Comparison of ENCODE assay signal across 15 mouse cellular contexts in the genomic region with DNA sequence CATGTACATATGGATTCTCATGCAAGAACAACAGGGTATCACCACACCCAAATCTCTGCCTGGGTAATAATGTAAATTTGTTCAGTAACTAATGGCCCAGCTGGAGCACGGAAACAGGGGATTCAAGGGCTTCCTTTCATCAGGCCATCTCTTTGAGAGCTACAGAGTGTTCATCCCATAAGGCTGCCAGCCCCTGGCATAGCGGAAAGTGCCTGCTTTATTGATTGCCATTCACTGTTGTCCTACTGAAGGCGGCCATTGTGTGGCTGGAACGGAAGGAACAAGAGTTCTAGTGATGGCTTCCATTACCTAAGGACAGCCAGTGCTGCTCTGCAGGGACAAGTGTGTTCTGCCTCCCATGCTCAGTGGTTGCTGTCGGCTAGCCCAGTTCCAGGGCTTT.
A peak's percentile ranks its signal among the peaks of the same experiment; 100 is the strongest.
DNase-seq lines count a peak whose midpoint lies in the region; ATAC-seq and TF ChIP-seq lines count a peak whose summit lies in the region.
"Had no signal": no experiment of that assay in that cellular context is flagged by ENCODE, and none has a peak within 500 bp of the region (broad histone marks: within the 10 kb centered on the region; RNA-seq: fewer than 3 reads in every experiment).

No protein-coding gene starts in this region.

- intact Hi-C loops in left cerebral cortex, adult 2 months (cut with DNase I), result loop anchor here (2.0 kb wide), 1 partner anchor 139 kb away; no protein-coding TSS in a partner anchor

- WGBS in forebrain, postnatal 0 days, result 42% methylated on average over 5 of the region's 5 CpGs
- 51% methylated on average over 5 of the region's 5 CpGs for WGBS in forebrain, embryonic 15.5 days
- WGBS in kidney, adult 2 months, result 96% methylated on average over 5 of the region's 5 CpGs

- no peak overlapping the region for H3K4me3 ChIP-seq in forebrain, postnatal 0 days (ENCODE audit: low read depth, low read length)
- no peak overlapping the region for H3K4me3 ChIP-seq in forebrain, embryonic 15.5 days
- no peak overlapping the region for H3K4me3 ChIP-seq in left cerebral cortex, adult 2 months
- H3K4me3 ChIP-seq in kidney, adult 2 months (ENCODE audit: insufficient read depth, low read depth, low read length), result no peak overlapping the region
- H3K4me3 ChIP-seq: embryonic facial prominence, embryonic 15.5 days; megakaryocyte, embryonic 14.5 days; neural tube, embryonic 12.5 days had no signal

- no peak overlapping the region for H3K9ac ChIP-seq in forebrain, postnatal 0 days
- no peak overlapping the region for H3K9ac ChIP-seq in forebrain, embryonic 15.5 days (replicated peaks)
- H3K9ac ChIP-seq: embryonic facial prominence, embryonic 15.5 days; neural tube, embryonic 12.5 days had no signal

- H3K4me1 ChIP-seq in forebrain, postnatal 0 days (ENCODE audit: insufficient read depth), result 0 out of 2 replicates have a peak, but pooled peaks cover 3% of the 10 kb centered on the region
- peaks cover 24% of the 10 kb centered on the region for H3K4me1 ChIP-seq in forebrain, embryonic 15.5 days
- H3K4me1 ChIP-seq in kidney, adult 2 months (ENCODE audit: control insufficient read depth, insufficient read depth, low read length), result no peaks in the 10 kb centered on the region
- H3K4me1 ChIP-seq: megakaryocyte, embryonic 14.5 days had no signal

- no peak overlapping the region for H3K27ac ChIP-seq in forebrain, postnatal 0 days (ENCODE audit: low read depth, low read length)
- no peak overlapping the region for H3K27ac ChIP-seq in forebrain, embryonic 15.5 days (replicated peaks)
- no peak overlapping the region for H3K27ac ChIP-seq in left cerebral cortex, adult 2 months
- H3K27ac ChIP-seq in kidney, adult 2 months (ENCODE audit: insufficient read depth, low read depth, low read length), result no peak overlapping the region
- H3K27ac ChIP-seq: embryonic facial prominence, embryonic 15.5 days; neural tube, embryonic 12.5 days had no signal

- TF ChIP-seq POLR2A in kidney, adult 2 months (IDR thresholded peaks at IDR 0.05; ENCODE audit: low read depth, low read length), result no peak

- no peak overlapping the region for H3K4me2 ChIP-seq in forebrain, postnatal 0 days (ENCODE audit: low read depth)
- H3K4me2 ChIP-seq in forebrain, embryonic 15.5 days (replicated peaks), result no peak overlapping the region
- H3K4me2 ChIP-seq: embryonic facial prominence, embryonic 15.5 days; neural tube, embryonic 12.5 days had no signal

- peak; percentile 62 for ATAC-seq in forebrain, postnatal 0 days
- ATAC-seq in forebrain, embryonic 15.5 days (replicated peaks), result no peak

- TF ChIP-seq CTCF in forebrain, postnatal 0 days (IDR thresholded peaks at IDR 0.05; ENCODE audit: low read depth), result no peak
- no peak for TF ChIP-seq CTCF in left cerebral cortex, adult 2 months (IDR thresholded peaks at IDR 0.05)
- TF ChIP-seq CTCF in kidney, adult 2 months (conservative IDR thresholded peaks at IDR 0.05; ENCODE audit: insufficient read depth, insufficient read length, low read depth, low read length), result no peak

- no peaks in the 10 kb centered on the region for H3K9me3 ChIP-seq in forebrain, postnatal 0 days (ENCODE audit: low read length)
- H3K9me3 ChIP-seq in forebrain, embryonic 15.5 days, result no peaks in the 10 kb centered on the region
- H3K9me3 ChIP-seq: embryonic facial prominence, embryonic 15.5 days; neural tube, embryonic 12.5 days had no signal

- no peaks in the 10 kb centered on the region for H3K36me3 ChIP-seq in forebrain, postnatal 0 days (ENCODE audit: insufficient read depth)
- no peaks in the 10 kb centered on the region for H3K36me3 ChIP-seq in forebrain, embryonic 15.5 days
- no peaks in the 10 kb centered on the region for H3K36me3 ChIP-seq in kidney, adult 2 months (ENCODE audit: control insufficient read depth, insufficient read depth, low read length)
- H3K36me3 ChIP-seq: neural tube, embryonic 12.5 days had no signal

- no peak for DNase-seq in forebrain, postnatal 0 days
- DNase-seq in frontal cortex, postnatal 14 days (ENCODE audit: low spot score in 2 of 2), result peak; percentile 42 to 70
- DNase-seq in left cerebral cortex, adult 2 months (ENCODE audit: extremely low spot score in 1 of 2, low spot score in 2 of 2), result peak; percentile 34 to 38
- peak; percentile 20 for DNase-seq in right cerebral cortex, postnatal 25 days
- no peak for DNase-seq in adrenal gland, postnatal 10 days
- no peak for DNase-seq in kidney, adult 2 months
- DNase-seq in thymus, postnatal 25 days, result no peak
- DNase-seq: adrenal gland, adult 8-10 months; heart, postnatal 14 days; kidney, adult 11 months; lung, adult 2 months had no signal

- H3K27me3 ChIP-seq in forebrain, postnatal 0 days (ENCODE audit: insufficient read depth, low read length), result no peaks in the 10 kb centered on the region
- H3K27me3 ChIP-seq in forebrain, embryonic 15.5 days, result no peaks in the 10 kb centered on the region
- no peaks in the 10 kb centered on the region for H3K27me3 ChIP-seq in kidney, adult 2 months (replicated peaks; ENCODE audit: control insufficient read depth, insufficient read depth, low read length)
- H3K27me3 ChIP-seq: embryonic facial prominence, embryonic 15.5 days; neural tube, embryonic 12.5 days had no signal

Comparison
In these comparisons a context has a peak if more than half of its experiments do, and no peak if none do; other contexts are left out.
1. DNase-seq: peak in frontal cortex, postnatal 14 days (2 of 2), left cerebral cortex, adult 2 months (2 of 2) and right cerebral cortex, postnatal 25 days (single experiment); none in forebrain, postnatal 0 days (single experiment), adrenal gland, postnatal 10 days (single experiment), kidney, adult 2 months (single experiment) and thymus, postnatal 25 days (single experiment).